Mouse (Mus musculus) liver, adult 2 months (tissue): ENCODE measurements at regions not wholly inside any gene's neighbourhood (a gene's known extent, or its start where the extent isn't known, plus 50 kb on each side); places are given as distances from the start of the nearest gene placed in this dataset.

Experiments
- CTCF ChIP-seq: fragments of 200-500 bp; IDR thresholded peaks from 2 replicates; pipeline ENCODE4 v1.5.1; 2011; ENCODE audit warnings: low read depth, low read length, control low read depth
- POLR2A ChIP-seq: fragments of 200-500 bp; IDR thresholded peaks from 2 replicates; pipeline ENCODE4 v1.6.1; 2011; ENCODE audit warnings: low read length, control low read depth; ENCODE audit not compliant: insufficient read depth; ENCODE audit errors: extremely low read depth

DNA sequence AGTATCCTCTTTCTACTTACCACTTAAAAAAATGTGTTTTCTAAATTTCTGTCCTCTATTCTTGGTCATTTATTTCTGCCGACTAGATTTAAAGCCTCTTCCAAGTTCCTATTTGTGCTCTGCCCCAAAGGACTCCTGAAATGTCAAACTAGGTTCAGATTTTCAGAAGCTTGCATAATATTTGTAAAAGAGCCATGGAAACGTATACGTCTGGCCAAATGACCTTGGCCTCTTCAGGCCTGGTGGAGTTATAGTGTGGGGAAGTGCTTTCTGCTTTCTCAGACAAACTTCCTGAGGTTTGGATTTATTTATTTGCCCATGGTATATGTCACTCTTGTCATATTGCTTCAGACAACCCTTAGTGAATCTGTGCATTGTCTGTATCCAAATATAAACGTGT, 117.2 kb upstream of the Meox2 start:
- TF ChIP-seq POLR2A = no peak
- TF ChIP-seq CTCF = no peak
